Mouse (Mus musculus) liver, adult 2 months (tissue): ENCODE results near the gene Akr1b7. TPM values are rescaled to one million over a fixed set of nuclear protein-coding genes. Genes with fewer than 3 reads are reported as not detected.

ENCODE experiments used
- DNase-seq: peaks from one replicate; pipeline ENCODE4 v3.0.0-alpha.2; 2011; ENCODE audit warnings: low read depth, low spot score; ENCODE audit errors: extremely low read depth
- H3K27ac ChIP-seq: fragments of 200-500 bp; replicated peaks from 2 replicates; pipeline ENCODE4 v1.5.1; 2012; ENCODE audit warnings: low read depth, mild to moderate bottlenecking, control low read depth, inconsistent platforms, low read length; ENCODE audit not compliant: insufficient read depth
- H3K27me3 ChIP-seq: fragments of 200-500 bp; 2 replicates; pipeline ENCODE4 v1.6.1; 2012; ENCODE audit warnings: mild to moderate bottlenecking, moderate library complexity, low read length, inconsistent platforms; ENCODE audit not compliant: control insufficient read depth, insufficient read depth
- H3K36me3 ChIP-seq: fragments of 200-500 bp; 2 replicates; pipeline ENCODE4 v1.6.1; 2012; ENCODE audit warnings: low read length, inconsistent platforms; ENCODE audit not compliant: control insufficient read depth, insufficient read depth
- H3K4me1 ChIP-seq: fragments of 200-500 bp; 2 replicates; pipeline ENCODE4 v1.6.1; 2011; ENCODE audit warnings: low read length; ENCODE audit not compliant: control insufficient read depth, insufficient read depth
- H3K4me3 ChIP-seq: fragments of 200-500 bp; 2 replicates; pipeline ENCODE4 v1.5.1; 2011; ENCODE audit warnings: low read depth, mild to moderate bottlenecking, control low read depth, low read length, moderate library complexity; ENCODE audit not compliant: insufficient read depth
- H3K79me2 ChIP-seq: fragments of 200-500 bp; 2 replicates; pipeline ENCODE4 v1.6.1; 2012; ENCODE audit warnings: inconsistent platforms, mild to moderate bottlenecking, low read length, moderate library complexity; ENCODE audit not compliant: control insufficient read depth, insufficient read depth
- H3K9ac ChIP-seq: fragments of 200-500 bp; 2 replicates; pipeline ENCODE4 v1.6.1; 2012; ENCODE audit warnings: low read depth, mild to moderate bottlenecking, control low read depth, inconsistent platforms, low read length
- CTCF ChIP-seq: fragments of 200-500 bp; IDR thresholded peaks from 2 replicates; pipeline ENCODE4 v1.5.1; 2011; ENCODE audit warnings: low read depth, low read length, control low read depth
- POLR2A ChIP-seq: fragments of 200-500 bp; IDR thresholded peaks from 2 replicates; pipeline ENCODE4 v1.6.1; 2011; ENCODE audit warnings: low read length, control low read depth; ENCODE audit not compliant: insufficient read depth; ENCODE audit errors: extremely low read depth
- WGBS: fragments of 180-500 bp; shearing (Covaris S2); methylation state at CpG from one replicate; pipeline ENCODE4 v1.1.7; 2018; 5-methylcytosine and 5-hydroxymethylcytosine counted together
- polyA plus RNA-seq: library from polyadenylated mRNA; depleted of rRNA; stranded (reverse); fragments of >200 nt; gene quantifications from 2 replicates; pipeline ENCODE4 v1.2.3, GENCODE M21; 2012; rRNA removed
- total RNA-seq: library from RNA; depleted of rRNA; stranded (reverse); fragments of >200 nt; gene quantifications from 2 replicates; pipeline ENCODE4 v1.2.3, GENCODE M21; 2014; rRNA removed

Akr1b7 gene
- total RNA-seq: 6.4 and 13.9 TPM in 2 replicates
- 0.27 and 1.1 TPM in 2 replicates for polyA plus RNA-seq

GRCm38 (mm10) chr6:34412023-34412422, at the start of gene Akr1b7:
Gene Akr1b7 (plus strand): TSS chr6:34412334.
- H3K27ac ChIP-seq: no peak within 1 kb of the TSS
- no peaks in the 10 kb centered on the region for H3K27me3 ChIP-seq
- H3K9ac ChIP-seq: no peak within 1 kb of the TSS
- peak; percentile 98 for DNase-seq
- H3K36me3 ChIP-seq: no peaks in the 10 kb centered on the region
- H3K4me3 ChIP-seq: no peak within 1 kb of the TSS
- WGBS: 11% methylated on average over 6 of the region's 6 CpGs
- H3K79me2 ChIP-seq: no peaks in the 10 kb centered on the region
- TF ChIP-seq POLR2A: no peak
- no peak for TF ChIP-seq CTCF
- peaks cover 8% of the 10 kb centered on the region for H3K4me1 ChIP-seq

- Histone ChIP-seq H3K79me2 (no peaks in the 10 kb centered on the region), H3K4me3 (no peak overlapping the region), H3K4me1 (no peaks in the 10 kb centered on the region; the same call in 1 of the 2 replicates), H3K9ac (no peak overlapping the region), H3K27ac (no peak overlapping the region), H3K36me3 (no peaks in the 10 kb centered on the region), H3K27me3 (no peaks in the 10 kb centered on the region)
- TF ChIP-seq POLR2A (no peak), CTCF (no peak)
- WGBS: 87% methylated on average over 12 of the region's 12 CpGs
- DNase-seq: no peak
Observed at GRCm38 (mm10) chr6:34364217-34365136, 47.7 kb upstream of the Akr1b7 start.

GRCm38 (mm10) chr6:34367998-34368397, 44.1 kb upstream of the Akr1b7 start:
- peak overlapping the region; percentile 31 for H3K27ac ChIP-seq
- no peaks in the 10 kb centered on the region for H3K79me2 ChIP-seq
- TF ChIP-seq POLR2A (no peak), CTCF (no peak)
- 71% methylated on average over 9 of the region's 9 CpGs for WGBS
- no peaks in the 10 kb centered on the region for H3K27me3 ChIP-seq
- H3K4me3 ChIP-seq: no peak overlapping the region
- peak; percentile 44 for DNase-seq
- H3K9ac ChIP-seq: no peak overlapping the region
- H3K36me3 ChIP-seq: no peaks in the 10 kb centered on the region
- peaks cover 2% of the 10 kb centered on the region for H3K4me1 ChIP-seq

GRCm38 (mm10) chr6:34370081-34370480, 42.1 kb upstream of the Akr1b7 start:
- no peak for TF ChIP-seq CTCF
- no peak for TF ChIP-seq POLR2A
- no peak for DNase-seq
- 69% methylated on average over 8 of the region's 8 CpGs for WGBS
- Histone ChIP-seq H3K9ac (no peak overlapping the region), H3K4me3 (no peak overlapping the region), H3K4me1 (peaks cover 2% of the 10 kb centered on the region), H3K27me3 (no peaks in the 10 kb centered on the region), H3K79me2 (no peaks in the 10 kb centered on the region), H3K27ac (no peak overlapping the region), H3K36me3 (no peaks in the 10 kb centered on the region)

- peaks cover 2% of the 10 kb centered on the region for H3K4me1 ChIP-seq
- H3K9ac ChIP-seq: peak overlapping the region; percentile 40; the same call in 1 of the 2 replicates
- no peaks in the 10 kb centered on the region for H3K79me2 ChIP-seq
- H3K27me3 ChIP-seq: no peaks in the 10 kb centered on the region
- DNase-seq: peak; percentile 54
- H3K27ac ChIP-seq: no peak overlapping the region
- 21% methylated on average over 18 of the region's 18 CpGs for WGBS
- no peak for TF ChIP-seq POLR2A
- no peak for TF ChIP-seq CTCF
- no peak overlapping the region; the same call in 1 of the 2 replicates for H3K4me3 ChIP-seq
- H3K36me3 ChIP-seq: no peaks in the 10 kb centered on the region
Observed at GRCm38 (mm10) chr6:34371700-34372351, 40.3 kb upstream of the Akr1b7 start.
